Mouse (Mus musculus) CD4-positive, CD25-positive, alpha-beta regulatory T cell, adult 2 months (primary cell): ENCODE data around the gene Msi2.

ENCODE experiments used
- DNase-seq: peaks from one replicate; pipeline ENCODE4 v3.0.0-alpha.2; 2012; ENCODE audit warnings: low read depth, low spot score

Gene Msi2

DNA sequence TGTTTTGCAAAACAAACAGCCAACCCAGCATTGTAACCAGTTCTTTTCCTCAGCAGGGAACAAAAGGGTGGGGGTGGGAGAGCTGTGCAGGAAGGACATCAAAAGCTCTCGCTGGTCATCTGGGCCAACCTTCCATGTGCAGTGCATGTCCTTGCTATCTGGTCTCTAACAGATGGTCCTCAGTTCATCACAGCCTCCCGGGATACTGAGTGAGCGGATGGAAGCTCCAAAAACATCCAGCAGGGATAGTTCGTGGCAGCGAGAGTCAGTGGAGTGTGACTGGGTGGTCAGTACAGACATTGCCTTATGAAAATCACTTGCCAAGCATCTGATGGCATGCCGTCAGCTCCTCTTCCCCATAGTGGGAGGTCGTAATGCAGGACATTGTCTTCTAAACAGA is 153.5 kb downstream of the Msi2 start:
- no peak for DNase-seq

DNA sequence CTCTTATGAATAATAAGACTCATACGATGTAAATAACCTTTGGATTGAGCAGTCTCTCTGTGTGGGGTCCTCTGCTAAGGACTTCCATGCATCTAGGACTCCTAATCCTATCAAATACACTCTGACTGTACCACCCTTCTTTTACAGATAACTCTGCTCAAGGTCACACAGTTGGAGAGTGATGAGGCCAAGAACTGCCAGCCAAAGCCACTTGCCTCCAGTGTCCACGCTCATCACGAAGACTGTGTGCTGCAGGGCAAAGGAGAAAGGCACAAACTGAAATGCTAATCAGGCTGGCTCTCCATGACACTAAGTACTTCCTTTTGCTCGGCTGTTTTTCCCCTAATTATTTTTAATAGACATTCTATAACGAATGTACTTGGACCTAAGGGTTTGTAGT is 153.9 kb downstream of the Msi2 start:
- DNase-seq = no peak

DNA sequence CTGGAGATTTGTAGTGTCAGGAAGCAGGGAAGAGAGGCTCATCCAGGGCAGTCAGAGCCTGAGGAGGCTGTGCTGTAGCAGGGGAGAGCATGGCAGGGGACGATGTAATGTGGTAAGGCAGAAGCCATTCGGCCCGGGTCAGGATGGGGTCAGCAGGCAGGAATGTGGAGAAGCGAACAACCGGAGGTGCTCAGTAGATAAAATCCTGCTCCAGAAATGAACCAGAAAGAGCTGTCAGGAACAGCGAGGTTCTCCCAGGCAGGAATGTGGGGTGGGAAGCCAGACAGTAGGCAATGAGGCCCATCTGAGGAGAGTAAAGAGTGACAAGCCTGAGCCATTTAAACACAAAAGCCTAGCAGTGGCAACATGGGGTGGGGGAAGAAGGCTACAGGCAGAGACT is 157.1 kb downstream of the Msi2 start:
- DNase-seq = no peak

DNA sequence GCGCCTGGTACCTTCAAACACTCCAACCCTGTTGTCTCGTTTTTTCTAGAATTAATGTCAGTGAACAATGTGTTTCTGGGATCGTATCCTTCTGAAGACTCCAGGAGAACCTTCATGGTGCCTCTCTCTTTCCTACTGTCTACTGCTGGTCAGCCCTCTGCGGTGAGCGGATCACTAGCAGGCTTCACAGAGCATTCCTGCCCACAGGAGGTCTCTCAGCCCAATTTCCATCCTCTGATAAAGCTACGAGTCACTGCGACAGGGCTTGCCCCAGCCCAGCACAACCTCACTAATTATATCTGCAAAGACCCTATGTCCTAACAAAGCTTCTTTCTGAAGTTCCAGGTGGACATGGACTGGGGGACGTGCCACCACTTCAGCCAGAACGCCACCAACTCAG is 157.7 kb downstream of the Msi2 start:
- DNase-seq = no peak

DNA sequence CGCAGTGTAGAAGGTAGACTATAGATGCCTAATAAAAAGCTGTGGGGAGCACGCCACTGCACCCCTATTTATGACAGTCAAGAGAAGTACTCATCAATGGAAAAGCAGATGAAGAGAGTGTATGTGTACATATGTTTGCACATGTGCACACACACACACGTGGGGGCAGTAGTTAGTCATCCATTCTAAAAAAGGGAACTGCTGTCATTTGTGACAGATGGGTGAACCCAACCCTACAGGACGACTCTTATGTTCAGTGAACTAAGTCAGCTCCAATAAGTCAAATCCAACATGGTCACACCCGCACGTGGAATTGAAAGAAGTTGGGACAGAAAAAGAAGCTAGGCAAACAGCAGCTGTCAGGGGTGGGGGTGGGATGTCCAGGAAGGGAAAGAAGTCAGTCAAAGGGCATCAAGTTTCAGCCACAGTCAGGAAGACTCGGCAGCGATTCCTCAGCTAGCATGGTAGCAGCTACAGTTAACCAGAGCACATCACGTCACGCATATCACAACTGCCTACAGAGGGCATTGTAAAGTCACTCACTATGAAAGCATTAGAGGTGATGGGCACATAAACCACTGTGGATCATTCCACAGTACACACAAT is 158.8 kb downstream of the Msi2 start:
- DNase-seq = no peak

DNA sequence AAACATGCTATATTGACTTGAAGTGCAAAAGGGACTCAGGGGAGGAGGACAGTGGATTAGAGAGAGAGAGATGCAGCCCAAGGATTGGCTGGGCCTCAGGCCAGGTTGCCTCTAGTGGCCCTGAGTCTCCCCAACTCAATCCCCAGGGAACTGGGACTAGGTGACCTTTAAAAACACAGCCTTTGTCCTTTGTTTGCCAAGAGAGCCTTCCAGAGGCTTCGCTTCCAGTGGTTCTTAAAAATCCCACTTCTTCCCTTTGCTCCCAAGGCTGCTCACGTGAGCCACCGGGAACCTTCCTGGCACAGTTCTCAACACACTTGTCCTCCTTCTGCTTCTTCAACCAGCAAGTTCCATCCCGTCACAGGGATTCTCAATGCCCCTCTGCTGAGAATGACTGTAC is 159.6 kb downstream of the Msi2 start:
- DNase-seq = no peak

DNA sequence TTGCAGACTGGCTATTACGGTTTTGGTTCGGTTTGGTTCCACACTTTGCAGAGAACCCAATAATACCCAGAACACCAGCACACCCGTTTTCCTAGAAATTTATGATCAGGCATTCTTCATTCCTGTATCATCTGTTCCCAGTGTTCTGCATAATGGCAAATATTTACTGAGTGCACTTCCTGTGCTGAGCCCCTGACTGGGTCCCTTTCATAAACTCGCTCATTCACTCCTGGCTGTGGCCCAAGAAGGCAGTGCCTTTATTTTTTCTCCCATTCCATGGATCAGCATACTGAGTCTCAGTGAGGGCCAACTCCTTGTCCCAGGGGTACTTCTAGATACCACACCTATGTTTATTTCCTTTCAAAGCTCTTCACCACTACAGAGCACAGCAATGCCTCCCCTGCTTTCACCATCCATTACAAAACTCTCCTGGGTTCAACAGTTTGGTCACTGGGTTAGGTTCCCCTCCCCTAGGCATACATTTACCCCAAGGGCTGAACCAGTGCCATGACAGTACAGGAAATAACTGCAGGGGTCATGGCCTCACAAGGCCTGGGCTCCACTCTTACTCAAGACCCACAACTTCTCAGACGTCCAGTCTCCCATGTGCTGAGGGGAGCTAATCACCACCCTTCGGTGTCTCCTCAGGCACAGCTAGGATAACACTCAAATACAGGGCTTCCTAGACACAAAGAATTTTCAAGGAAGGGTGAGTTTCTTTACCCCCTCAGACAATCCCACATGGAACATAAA is 160.3 kb downstream of the Msi2 start:
- no peak for DNase-seq

DNA sequence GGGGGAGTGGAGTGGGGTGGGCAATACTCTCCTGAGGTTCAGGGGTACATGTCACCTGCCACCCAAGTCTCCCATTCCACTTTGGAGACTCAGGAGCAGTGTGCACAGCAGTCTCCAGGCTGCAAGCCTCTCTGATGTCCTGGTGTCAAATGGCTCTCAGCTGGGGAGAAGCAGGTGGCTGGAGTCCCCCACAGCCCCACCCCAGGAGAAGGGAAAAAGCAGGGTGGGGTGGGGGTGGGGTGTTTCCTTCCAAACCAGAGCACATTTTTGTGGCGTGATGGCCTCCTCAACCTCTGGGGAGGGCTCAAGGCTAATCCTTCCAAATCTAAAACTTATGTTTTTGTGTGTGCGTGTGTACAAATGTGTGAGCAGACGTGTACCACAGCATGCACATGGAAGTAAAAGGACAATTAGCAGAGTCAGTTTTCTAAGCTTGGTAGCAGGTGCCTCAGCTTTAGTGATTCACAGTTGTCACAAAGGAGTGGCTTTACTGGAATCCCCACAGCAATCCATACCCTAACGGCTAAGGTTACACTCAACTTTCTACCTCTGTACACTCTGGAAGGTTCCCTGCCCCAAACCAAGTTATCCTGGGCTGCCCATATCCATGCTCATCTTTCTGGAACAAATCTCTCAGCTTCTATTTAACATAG is 161.1 kb downstream of the Msi2 start:
- no peak for DNase-seq

DNA sequence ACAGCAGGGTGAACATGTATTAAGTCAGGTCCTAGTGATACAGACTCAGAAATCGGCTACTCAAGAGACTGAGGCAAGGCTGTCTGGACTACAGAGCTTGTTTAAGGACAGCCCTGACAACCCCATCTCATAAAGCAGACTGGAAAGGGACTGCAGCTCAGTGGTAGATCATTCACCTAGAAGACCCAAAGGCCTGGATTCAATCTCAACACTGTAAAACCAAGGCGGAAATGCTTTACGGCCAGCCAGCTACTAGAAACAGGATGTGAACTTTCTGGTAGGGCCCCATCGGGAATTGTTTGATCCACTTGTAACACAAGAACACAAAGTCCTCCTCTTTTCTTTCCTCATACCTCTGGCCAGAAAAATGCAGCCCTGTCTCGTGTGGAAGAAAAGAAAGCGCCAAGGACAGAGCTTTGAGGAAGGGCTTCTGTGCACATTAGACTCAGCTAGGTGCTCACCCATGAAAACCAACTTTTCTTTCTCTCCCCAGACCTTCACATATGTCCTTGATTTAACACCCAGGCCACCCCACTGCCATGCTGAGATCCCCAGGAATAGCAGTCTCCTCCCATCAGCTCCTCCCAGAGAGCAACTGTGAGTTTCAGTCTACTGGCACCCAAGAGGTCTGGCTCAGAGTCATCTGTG is 162.3 kb downstream of the Msi2 start:
- peak; percentile 48 for DNase-seq

DNA sequence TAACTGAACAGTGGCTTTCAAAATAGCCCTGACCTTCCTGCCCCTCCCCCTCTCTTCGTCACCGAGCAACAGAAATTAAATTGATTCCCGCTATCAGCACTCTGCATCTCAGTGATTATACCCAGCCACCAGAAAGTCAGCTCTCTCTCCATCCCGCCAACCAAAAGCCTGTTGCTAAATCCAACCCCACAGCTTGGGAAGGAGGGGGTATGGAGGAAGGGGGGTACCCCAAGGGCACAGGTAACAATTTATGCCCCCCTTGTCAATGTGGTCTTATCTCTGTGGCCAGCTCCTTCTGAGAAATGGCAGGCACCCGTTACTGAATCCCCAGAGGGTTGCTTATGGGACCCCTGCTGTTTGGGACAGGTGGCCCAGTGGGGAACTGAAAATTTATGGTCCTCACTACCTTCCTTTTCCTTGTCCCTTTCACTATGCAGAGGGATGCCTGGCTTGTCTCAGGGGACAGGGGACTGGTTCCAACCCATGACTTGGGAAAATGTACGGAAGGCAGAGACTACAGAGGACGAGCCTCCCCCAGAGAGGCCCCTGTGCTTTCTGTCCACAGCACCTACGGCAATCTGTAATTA is 163.0 kb downstream of the Msi2 start:
- no peak for DNase-seq

DNA sequence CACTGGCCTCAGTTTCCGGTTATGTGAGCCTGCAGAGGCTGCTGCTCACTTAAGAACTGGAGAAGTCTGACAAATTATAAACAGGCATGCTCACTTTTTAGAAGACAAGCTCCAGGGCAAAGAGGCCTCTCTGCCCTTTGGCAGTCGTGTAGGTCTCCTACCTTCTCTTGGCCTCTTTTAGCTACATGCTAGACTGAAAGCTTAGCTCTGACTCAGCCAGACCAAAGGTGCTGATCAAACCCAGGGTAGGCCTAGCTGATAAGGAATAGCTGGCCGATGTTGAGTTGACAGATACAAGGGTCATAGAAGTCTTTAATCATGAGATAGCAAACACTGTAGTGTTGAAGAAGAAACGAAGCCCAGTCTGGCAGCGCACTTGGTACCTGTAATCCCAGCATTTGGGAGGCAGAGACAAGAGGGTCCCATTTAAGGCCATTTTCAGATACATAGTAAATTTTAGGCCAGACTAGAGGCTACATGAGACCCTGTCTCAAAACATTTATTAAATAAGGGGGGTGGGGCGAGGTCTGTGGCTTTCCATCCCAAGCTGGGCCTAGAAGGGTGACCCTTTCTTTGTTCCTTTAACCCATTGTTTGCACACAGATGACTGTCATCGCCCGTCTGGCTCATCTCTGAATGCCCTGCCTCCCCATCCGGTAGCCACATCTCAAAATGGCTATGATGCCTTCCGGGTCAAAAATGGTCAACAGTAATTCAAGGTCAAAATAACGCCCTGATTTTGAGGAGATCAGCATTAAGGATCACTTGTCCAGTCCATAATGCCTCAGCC is 164.6 kb downstream of the Msi2 start:
- DNase-seq = no peak

DNA sequence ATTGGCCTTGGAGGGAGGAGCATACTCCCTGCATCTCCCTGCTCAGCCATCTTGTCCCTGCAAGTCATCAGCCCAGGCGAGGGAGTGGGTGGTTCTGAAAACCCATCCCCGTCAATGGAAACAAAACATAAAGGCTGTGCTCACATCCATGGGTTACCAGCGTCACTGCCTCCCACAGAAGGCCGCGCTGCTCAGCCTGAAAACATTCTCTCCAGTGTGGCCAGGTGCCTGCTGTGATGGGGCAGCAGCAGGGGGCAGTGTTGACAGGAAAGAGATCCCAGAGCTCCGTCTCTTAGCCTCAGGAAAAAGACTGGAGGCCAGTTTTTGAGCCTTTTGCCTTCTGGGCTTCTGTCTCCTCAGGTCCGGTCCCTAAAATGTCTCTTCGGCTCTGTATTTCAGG is 165.3 kb downstream of the Msi2 start:
- DNase-seq = peak; percentile 87

DNA sequence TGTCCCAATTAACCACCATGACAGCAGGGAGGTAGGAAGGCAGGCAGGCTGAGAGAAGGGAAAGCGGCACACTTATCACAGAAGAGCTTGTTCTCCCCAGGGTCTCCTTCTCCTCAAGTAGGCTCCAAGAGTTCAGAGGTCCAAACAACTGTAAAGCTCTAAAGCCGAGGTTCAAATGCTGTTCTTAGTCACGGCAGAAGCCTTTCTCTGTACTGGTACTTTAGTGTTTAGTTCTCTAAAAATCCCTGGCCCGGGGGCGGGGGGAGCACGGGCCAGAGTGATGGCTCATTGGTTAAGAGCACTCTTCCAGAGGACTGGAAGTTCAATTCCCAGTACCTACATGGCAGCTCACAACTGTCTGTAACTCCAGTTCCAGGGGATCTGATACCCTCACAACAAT is 165.9 kb downstream of the Msi2 start:
- no peak for DNase-seq

DNA sequence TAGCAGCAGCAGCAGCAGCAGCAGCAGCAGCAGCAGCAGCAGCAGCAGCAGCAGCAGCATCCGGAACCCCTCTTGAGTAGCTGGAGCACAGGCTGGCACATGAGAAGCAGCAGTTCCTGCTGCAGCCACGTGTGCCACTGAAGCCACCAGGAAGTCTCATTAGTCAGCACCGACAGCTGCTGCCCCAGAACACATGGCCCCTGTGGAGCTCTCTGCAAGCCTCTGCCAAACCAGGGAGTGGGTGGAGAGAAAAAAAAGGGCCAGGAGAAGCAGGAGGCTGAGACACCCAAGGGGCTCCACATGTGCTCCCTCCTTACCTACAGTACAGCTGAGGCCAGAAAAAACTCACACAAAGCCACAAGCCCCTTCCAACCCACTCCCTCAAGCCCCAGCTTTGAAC is 167.3 kb downstream of the Msi2 start:
- DNase-seq = peak; percentile 84

DNA sequence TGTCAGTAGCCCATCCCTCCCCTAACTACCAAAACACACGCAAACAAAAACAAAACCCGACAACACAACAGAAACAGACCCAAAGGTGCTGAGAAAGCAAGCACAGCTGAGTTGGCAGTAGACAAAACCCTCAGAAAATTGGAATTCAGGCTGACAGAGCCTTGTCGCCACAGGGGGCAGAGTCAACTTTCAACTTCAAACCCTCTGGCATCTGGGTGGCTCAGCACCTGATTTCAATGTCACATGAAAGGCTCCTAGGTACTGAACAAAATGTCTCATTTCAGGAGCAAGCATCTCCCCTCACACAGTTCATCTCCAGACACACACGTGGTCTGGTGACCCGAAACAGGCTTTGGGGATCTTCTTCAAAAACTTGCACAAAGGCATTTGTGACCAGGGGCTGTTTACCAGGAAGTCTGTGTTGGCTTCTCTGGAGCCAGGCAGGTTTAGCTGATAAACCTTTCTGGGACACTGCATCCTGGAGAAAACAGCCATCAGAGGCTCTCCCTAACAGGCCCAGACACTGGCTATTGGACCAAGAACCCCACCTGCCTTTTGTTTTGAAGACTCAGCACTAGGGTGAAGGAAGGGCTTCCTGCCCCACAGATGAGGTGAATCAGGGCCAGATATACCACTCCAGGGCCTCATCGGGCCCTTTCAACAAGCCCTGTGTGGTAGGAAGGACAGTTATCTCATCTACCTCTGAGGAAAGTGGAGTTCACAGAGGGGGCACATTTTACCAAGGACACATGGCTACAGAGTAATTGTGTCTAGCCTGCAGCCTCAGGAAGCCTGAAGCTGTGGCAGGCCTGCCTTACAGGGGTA is 168.0 kb downstream of the Msi2 start:
- peak; percentile 57 for DNase-seq

DNA sequence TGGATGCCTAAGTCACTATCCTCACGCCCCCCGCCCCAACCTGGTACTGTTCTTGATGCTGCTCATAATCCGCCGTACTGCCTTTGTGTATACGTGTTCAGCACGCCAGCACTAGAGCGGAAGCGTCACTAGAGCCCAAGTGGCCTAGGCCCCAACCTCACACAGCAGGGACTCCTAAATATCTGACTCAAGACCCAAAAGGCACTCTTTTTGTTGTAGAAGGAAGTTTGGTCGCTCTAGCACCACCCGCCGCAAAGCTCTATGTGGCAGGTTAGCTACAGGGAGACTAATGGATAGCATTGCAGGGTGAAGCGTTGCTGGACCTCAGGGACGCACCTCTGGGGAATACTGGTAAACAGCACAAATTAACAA is 168.8 kb downstream of the Msi2 start:
- DNase-seq = no peak

DNA sequence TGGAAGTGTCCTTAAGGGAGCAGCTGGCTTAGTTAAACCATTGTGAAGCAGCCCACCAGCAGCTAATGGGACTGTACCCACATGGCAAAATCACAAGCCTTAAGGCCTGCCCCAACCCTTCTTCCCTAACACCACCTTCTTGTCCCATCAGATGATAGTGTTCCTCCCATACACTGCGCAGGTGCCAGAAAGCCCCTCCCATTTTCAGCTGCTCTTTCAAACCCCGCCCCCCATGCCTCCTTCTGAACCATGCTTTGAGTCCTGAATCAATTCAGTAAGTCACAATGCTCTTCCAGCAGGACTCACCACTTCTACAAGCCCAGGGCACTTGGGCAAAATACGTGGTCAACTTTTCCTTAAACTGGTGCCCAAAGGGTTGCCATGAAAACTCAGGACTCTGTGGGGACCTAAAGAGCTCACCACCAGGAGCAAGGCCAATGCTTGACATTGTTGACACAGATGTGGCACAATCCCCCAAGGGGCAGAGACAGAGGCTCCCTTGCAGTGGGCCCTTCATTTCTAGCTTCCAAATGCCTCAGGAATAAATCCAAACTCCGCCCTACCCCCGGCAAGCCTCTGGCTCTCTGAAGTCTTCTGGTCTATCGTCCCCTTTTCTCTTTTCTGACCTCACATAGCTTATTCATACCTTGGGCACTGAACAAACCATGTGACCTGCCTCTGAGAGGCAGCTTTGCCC is 169.3 kb downstream of the Msi2 start:
- DNase-seq = no peak

DNA sequence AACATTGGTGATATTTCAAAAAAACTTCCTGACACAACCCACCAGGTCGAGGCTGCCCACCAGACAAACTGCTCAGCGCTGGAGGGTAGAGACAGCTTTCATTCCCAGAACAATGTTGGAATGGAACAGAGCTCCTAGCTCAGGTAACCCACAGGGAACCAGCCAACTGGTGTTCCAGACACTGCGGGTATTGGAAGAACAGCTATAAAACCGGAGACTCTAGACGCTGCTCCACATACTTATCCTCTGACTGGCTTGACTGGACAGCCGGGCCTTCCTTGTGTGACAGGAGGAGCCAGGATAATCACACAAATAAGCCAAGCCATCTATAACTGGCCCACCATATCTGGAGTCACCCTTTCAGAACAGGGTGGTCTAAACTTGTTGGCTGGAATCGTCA is 169.9 kb downstream of the Msi2 start:
- DNase-seq = no peak

DNA sequence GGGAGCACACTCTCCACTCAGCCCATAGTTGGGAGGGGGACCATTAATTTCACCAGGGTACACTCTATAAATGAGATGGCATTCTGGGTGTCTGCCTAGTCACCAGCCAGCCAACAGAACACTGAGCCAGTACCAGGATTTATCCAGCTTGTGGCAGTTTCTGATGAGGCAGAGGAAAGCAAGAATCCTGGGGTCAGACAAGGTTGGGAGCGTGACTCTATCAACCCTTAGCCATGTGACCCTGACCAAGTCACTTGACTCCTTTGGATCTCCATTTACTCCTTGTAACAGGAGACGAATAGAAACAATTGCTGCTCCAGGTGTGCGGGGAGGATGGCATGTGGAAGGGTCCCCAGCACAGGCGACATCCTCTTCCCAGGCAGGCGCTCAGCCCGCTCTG is 174.5 kb downstream of the Msi2 start:
- DNase-seq = no peak

DNA sequence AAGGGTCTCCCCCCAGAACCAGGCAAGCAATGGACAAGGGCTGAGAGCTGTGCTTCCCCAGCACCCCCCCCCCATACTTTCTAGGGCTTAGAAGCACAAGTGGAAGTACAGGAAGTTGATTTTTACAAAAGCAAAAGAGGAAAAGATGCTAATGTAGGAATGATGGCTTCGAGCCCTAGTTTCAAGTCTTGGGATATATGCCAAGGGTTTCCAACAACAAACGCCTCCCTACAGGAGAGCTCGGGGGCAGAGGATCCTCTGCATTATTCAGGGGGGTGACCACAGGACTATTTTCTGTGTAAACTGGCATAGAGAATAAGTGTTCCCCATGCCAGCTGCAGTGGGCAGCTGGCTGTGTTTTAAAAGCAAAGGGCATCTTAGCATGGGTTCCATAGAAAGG is 175.5 kb downstream of the Msi2 start:
- DNase-seq = no peak
